Mouse (Mus musculus) neural tube, embryonic 12.5 days (tissue): ENCODE measurements around the gene Trpm1. TPM values are rescaled to one million over a fixed set of nuclear protein-coding genes. Genes with fewer than 3 reads are reported as not detected.

Source experiments
- ATAC-seq: fragments of 200-750 bp; cut with Nextera tagmentation; 2 replicates; pipeline ENCODE4 v1.8.0; 2017; ENCODE audit warnings: low read depth, mild to moderate bottlenecking, moderate TSS enrichment, moderate library complexity; ENCODE audit not compliant: low FRiP score
- H3K27ac ChIP-seq: fragments of 300-500 bp; sonication (generic); 2 replicates; pipeline ENCODE4 v1.5.1; 2016
- H3K27me3 ChIP-seq: fragments of 300-500 bp; sonication (generic); replicated peaks from 2 replicates; pipeline ENCODE4 v1.6.1; 2016; ENCODE audit warnings: mild to moderate bottlenecking
- H3K36me3 ChIP-seq: fragments of 300-500 bp; sonication (generic); 2 replicates; pipeline ENCODE4 v1.6.1; 2016; ENCODE audit warnings: mild to moderate bottlenecking
- H3K4me1 ChIP-seq: fragments of 300-500 bp; sonication (generic); 2 replicates; pipeline ENCODE4 v1.6.1; 2016
- H3K4me2 ChIP-seq: fragments of 300-500 bp; sonication (generic); replicated peaks from 2 replicates; pipeline ENCODE4 v1.6.1; 2016; ENCODE audit warnings: mild to moderate bottlenecking
- H3K4me3 ChIP-seq: fragments of 300-500 bp; sonication (generic); 2 replicates; pipeline ENCODE4 v1.5.1; 2016
- H3K9ac ChIP-seq: fragments of 300-500 bp; sonication (generic); 2 replicates; pipeline ENCODE4 v1.6.1; 2016; ENCODE audit warnings: mild to moderate bottlenecking
- H3K9me3 ChIP-seq: fragments of 300-500 bp; sonication (generic); 2 replicates; pipeline ENCODE4 v1.6.1; 2016; ENCODE audit warnings: mild to moderate bottlenecking
- WGBS: fragments of 180-500 bp; shearing (Covaris S2); methylation state at CpG from one replicate; pipeline ENCODE4 v1.1.7; 2016; 5-methylcytosine and 5-hydroxymethylcytosine counted together
- polyA plus RNA-seq: library from polyadenylated mRNA; unstranded; fragments of >200 nt; fragmentation: Nextera tagmentation; extraction: Ambion mirVana; gene quantifications from 2 replicates; pipeline ENCODE4 v1.2.1, GENCODE M21; 2016

The Trpm1 gene
- polyA plus RNA-seq, 1 experiment from 2014 or later = 0.15 TPM

DNA sequence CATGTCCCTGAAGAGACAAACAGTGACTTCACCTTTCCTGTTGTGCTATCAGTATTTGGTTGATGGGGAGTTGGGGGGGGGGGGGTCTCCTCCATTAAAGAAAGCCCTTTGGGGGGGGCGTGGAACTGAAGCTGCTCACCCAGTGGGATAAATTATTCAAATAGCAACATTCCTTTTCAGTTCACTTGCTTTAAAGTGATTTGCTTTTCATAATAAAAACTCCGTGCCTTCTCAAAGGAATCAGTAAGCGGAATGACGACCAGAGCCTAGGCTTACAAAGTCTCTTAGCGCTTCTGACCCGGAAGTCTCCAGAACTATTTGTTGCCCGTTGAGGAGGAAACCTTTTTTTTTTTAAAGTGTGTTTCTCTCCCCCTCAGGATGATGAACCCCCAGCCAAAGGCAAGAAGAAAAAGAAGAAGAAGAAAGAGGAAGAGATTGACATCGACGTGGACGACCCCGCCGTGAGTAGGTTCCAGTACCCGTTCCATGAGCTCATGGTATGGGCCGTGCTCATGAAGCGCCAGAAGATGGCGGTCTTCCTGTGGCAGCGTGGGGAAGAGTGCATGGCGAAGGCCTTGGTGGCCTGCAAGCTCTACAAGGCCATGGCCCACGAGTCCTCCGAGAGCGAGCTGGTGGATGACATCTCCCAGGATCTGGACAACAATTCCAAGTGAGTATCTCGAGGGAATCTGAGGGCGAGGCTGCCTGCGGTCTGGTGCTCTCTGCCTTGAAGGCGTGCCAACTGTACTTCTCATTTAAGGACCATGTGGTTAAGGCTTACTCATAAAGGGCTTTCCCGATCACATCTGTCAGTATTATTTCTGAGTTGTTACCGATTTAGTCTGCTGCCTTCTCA is 72.9 kb downstream of the Trpm1 start:
- Histone ChIP-seq H3K27ac (no peak overlapping the region), H3K4me2 (no peak overlapping the region), H3K27me3 (no peaks in the 10 kb centered on the region), H3K9ac (no peak overlapping the region), H3K36me3 (no peaks in the 10 kb centered on the region), H3K4me1 (no peaks in the 10 kb centered on the region), H3K9me3 (no peaks in the 10 kb centered on the region), H3K4me3 (no peak overlapping the region)
- WGBS = 74% methylated on average over 27 of the region's 27 CpGs
- ATAC-seq = no peak

DNA sequence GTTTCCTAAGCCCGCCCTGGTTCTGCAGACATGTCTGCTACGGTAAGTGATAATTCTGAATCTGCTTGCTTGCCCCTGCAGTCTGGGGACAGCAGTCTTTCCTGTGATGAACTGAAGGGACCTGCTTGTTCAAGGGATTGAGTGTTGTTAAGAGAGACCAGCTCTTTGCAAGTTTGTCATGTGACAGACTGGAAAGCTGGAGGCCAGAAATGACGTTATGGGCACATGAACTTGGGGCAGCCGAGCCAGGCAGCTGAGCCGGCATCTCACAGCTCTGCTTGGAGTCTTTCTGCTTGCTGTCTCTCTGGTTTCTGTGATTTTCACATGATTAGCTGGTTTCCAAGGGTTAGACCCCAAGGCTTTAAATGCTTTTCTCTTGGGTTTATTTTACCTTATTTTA is 74.0 kb downstream of the Trpm1 start:
- Histone ChIP-seq H3K27ac (no peak overlapping the region), H3K9ac (no peak overlapping the region), H3K4me3 (no peak overlapping the region), H3K27me3 (no peaks in the 10 kb centered on the region), H3K9me3 (no peaks in the 10 kb centered on the region), H3K4me1 (no peaks in the 10 kb centered on the region), H3K36me3 (no peaks in the 10 kb centered on the region), H3K4me2 (no peak overlapping the region)
- 92% methylated on average over 5 of the region's 5 CpGs for WGBS
- no peak for ATAC-seq

DNA sequence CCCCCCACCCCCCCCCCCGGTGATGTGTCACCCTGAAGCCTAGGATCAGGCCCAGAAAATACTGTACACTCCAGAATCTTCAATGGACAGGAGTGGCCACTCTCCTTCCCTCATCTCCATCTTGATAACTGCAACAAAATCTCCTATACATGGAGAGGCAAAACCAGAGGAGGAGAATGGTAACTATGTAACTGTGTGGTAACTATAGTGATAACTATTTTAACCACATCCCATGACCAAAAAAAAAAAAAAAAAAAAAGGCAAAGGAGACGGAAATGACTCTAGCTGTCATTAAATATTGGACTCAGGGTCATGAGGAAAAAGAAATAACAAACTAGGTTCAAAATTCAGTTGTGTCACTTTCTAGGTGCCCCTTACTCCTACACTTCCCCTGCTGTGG is 74.7 kb downstream of the Trpm1 start:
- Histone ChIP-seq H3K4me2 (no peak overlapping the region), H3K27me3 (no peaks in the 10 kb centered on the region), H3K27ac (no peak overlapping the region), H3K36me3 (no peaks in the 10 kb centered on the region), H3K9ac (no peak overlapping the region), H3K4me3 (no peak overlapping the region), H3K9me3 (no peaks in the 10 kb centered on the region), H3K4me1 (no peaks in the 10 kb centered on the region)
- WGBS = 80% methylated on average over 2 of the region's 2 CpGs
- no peak for ATAC-seq

DNA sequence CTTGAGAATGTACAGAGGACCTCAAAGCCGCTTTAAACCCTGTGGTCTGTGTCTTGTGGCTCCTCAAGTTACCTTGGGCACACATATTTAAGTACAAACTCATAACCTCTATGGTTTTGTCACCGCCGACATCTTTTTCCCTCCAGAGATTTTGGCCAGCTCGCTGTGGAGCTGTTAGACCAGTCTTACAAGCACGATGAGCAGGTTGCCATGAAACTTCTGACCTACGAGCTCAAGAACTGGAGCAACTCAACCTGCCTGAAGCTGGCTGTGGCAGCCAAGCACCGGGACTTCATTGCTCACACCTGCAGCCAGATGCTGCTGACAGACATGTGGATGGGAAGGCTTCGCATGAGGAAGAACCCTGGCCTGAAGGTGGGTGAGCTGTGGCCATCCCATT is 76.3 kb downstream of the Trpm1 start:
- Histone ChIP-seq H3K4me1 (no peaks in the 10 kb centered on the region), H3K4me3 (no peak overlapping the region), H3K4me2 (no peak overlapping the region), H3K9ac (no peak overlapping the region), H3K36me3 (no peaks in the 10 kb centered on the region), H3K9me3 (no peaks in the 10 kb centered on the region), H3K27ac (no peak overlapping the region), H3K27me3 (no peaks in the 10 kb centered on the region)
- no peak for ATAC-seq
- 91% methylated on average over 8 of the region's 8 CpGs for WGBS

DNA sequence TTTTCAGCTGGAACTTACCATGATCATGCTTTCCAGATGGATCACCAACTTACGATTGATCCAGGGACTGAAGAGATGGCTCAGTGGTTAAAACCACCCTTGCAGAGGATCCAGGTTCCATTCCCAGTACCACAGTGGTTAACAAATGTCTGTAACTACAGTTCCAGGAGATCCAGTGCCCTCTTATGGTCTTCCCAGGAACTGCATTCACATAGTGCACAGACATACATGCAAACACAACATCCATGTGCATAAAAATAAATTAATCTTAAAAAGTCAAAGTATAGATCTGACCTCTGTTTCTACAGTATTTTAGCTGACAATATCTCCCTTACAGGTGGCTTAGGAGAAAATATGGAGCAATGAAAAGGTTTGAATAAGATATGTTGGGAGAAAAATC is 77.4 kb downstream of the Trpm1 start:
- no peak for ATAC-seq
- 98% methylated on average over 1 of the region's 1 CpGs for WGBS
- H3K36me3 ChIP-seq = no peaks in the 10 kb centered on the region
- H3K27ac ChIP-seq = no peak overlapping the region
- H3K4me2 ChIP-seq = no peak overlapping the region
- H3K9ac ChIP-seq = no peak overlapping the region
- no peak overlapping the region for H3K4me3 ChIP-seq
- H3K9me3 ChIP-seq = no peaks in the 10 kb centered on the region
- no peaks in the 10 kb centered on the region for H3K27me3 ChIP-seq
- no peaks in the 10 kb centered on the region for H3K4me1 ChIP-seq

DNA sequence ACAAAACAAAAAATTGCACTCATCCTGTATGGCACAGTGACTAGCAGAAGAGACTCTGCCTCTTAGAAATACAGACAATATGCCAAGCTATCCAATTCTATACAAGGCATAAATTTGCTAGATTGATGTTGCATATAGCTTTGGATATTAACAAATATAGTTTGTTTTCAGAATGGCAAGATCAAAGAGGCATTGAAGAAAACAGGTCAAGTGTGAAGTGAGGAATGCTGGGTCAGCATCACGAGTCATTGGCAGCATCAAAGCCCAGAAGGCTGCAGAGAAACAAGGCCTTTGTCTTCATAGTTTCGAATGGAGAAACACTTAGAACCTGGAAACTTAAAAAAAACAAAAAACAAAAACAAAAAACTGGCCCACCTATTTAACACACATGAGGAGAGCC is 78.4 kb downstream of the Trpm1 start:
- no peaks in the 10 kb centered on the region for H3K4me1 ChIP-seq
- no peaks in the 10 kb centered on the region for H3K9me3 ChIP-seq
- no peak overlapping the region for H3K9ac ChIP-seq
- no peak overlapping the region for H3K27ac ChIP-seq
- H3K4me3 ChIP-seq = no peak overlapping the region
- no peak for ATAC-seq
- whole genome bisulfite sequencing = 43% methylated on average over 2 of the region's 2 CpGs
- H3K4me2 ChIP-seq = no peak overlapping the region
- no peaks in the 10 kb centered on the region for H3K36me3 ChIP-seq
- no peaks in the 10 kb centered on the region for H3K27me3 ChIP-seq

DNA sequence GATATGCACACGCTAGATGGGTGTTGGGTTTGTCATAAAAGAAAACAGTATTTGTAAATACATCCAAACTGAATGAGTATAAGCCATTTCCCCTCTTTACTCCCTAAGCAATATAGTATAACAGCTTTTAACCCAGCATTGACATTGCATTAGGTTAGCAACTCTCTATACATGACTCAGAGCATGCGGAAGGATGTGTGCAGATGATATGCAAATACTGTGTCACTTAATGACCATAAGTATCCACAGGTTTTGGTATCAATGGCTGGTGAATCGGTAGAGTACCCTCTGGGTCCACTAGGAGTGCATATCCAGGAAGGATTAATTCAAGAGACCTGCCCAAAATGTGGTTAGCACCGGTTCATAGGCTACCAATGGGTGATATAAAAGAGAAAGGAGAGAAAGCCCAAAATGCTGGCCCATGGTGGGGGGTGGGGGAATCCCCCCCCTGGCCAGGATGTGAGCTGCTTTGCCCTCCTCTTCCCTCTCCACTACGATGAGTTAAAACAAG is 80.7 kb downstream of the Trpm1 start:
- Histone ChIP-seq H3K4me3 (no peak overlapping the region), H3K36me3 (no peaks in the 10 kb centered on the region), H3K9me3 (no peaks in the 10 kb centered on the region), H3K9ac (no peak overlapping the region), H3K27me3 (no peaks in the 10 kb centered on the region), H3K4me2 (no peak overlapping the region), H3K27ac (no peak overlapping the region), H3K4me1 (no peaks in the 10 kb centered on the region)
- ATAC-seq = no peak
- 90% methylated on average over 5 of the region's 5 CpGs for WGBS

DNA sequence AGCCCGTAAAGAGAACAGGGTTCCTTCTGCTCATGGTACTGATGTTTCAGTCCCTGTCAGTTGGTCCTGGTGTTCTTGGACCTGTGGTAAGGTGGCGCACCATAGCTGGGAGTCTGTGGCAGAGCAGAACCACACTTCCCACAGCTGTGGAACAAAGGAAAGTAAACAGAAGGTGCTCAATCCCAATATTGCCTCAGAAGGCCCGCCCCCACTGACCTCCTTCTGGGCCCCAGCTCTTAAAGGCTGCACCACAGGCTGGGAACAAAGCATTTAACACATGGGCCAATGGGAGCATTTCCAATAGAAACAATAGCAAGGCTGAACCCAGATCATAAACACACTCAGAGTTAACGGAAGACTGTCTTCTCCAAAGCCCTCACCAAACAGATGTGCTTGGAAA is 82.9 kb downstream of the Trpm1 start:
- H3K4me3 ChIP-seq = no peak overlapping the region
- H3K9me3 ChIP-seq = no peaks in the 10 kb centered on the region
- no peak overlapping the region for H3K27ac ChIP-seq
- H3K4me1 ChIP-seq = no peaks in the 10 kb centered on the region
- WGBS = 55% methylated on average over 4 of the region's 4 CpGs
- no peak overlapping the region for H3K9ac ChIP-seq
- H3K27me3 ChIP-seq = no peaks in the 10 kb centered on the region
- no peak overlapping the region for H3K4me2 ChIP-seq
- no peaks in the 10 kb centered on the region for H3K36me3 ChIP-seq
- ATAC-seq = no peak

DNA sequence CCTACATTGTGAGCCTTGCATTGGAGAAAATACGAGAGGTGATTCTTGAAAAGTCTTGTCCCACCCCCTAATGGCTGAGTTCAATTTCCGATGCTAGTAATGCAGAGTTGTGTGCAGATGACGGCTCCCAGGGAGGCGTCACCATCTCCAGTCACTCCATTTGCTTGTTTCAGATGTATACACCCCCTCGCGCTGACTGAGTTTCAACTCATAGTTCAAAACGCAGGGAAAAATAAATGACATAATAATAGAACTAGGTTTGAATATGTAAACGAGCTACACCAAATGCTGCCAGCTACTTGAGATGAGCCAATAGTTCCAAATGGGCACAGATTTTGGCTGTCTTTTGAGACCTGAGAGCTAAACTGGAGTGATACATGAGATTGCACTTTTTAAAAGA is 84.1 kb downstream of the Trpm1 start:
- Histone ChIP-seq H3K36me3 (no peaks in the 10 kb centered on the region), H3K9me3 (no peaks in the 10 kb centered on the region), H3K27me3 (no peaks in the 10 kb centered on the region), H3K4me3 (no peak overlapping the region), H3K4me2 (no peak overlapping the region), H3K9ac (no peak overlapping the region), H3K27ac (no peak overlapping the region), H3K4me1 (no peaks in the 10 kb centered on the region)
- ATAC-seq = no peak
- WGBS = 95% methylated on average over 8 of the region's 8 CpGs

DNA sequence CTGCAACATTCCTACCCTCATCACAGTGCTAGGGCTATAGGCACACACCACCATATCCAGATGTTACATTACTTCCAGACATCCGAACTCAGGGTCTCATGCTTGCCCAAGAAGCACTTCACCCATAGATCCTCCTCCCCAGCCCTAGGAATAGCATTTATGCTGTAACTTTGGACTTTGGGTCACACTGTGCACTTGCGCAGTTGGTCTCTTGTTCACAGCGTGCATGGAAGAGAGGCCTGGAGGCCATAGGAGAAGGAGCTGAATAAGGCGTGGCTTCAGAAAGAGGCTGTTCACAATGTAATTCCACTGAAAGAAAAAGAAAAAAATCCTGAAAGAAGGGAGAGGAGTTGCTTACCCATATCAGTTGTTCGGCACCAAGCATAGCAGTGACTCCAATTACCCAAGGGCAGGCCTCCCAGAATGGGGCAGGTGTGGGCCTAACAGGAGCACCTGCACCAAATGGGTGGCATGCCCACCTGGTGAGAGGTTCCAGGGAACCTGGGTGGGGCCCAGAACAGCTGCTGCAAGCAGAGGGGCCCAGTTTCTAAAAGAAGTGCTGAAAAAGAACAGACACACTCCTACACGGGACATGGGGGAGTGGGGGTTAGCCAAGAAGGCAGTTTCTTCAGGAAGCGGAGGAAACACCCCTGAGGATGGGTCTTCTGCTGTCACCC is 84.9 kb downstream of the Trpm1 start:
- no peak for ATAC-seq
- H3K9me3 ChIP-seq = no peaks in the 10 kb centered on the region
- no peak overlapping the region for H3K9ac ChIP-seq
- no peaks in the 10 kb centered on the region for H3K4me1 ChIP-seq
- no peaks in the 10 kb centered on the region for H3K27me3 ChIP-seq
- no peak overlapping the region for H3K4me2 ChIP-seq
- 92% methylated on average over 7 of the region's 7 CpGs for WGBS
- no peak overlapping the region for H3K4me3 ChIP-seq
- no peaks in the 10 kb centered on the region for H3K36me3 ChIP-seq
- H3K27ac ChIP-seq = no peak overlapping the region

DNA sequence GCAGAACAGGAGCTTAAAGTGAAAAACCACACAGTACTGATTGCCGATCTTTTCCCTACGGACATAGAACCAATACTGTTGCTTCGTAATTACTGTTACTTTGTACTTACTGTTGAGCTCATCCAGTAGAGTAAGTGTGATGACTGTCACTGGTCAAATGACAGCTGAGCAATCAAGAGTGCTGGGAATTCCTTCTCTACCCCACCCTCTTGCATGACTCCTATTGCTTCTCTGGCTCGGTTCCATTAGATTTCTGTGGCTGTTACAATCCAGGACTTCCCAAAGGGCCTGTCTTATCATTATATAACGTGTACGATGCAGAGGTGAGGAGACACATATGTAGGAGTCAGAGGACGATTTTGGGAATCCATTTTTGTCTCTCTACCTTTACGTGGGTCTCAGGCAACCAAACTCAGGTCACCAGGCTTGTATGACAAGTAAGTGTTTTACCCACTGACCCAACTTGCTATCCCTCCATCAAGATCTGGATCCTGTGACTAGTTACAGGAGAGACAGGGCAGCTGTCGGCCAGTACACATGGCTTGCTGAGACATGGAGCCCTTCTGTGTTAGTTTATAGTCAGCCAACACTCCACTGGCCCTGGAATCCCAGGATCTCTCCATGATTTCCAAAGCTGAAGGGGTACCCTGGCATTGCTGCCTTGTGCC is 85.6 kb downstream of the Trpm1 start:
- Histone ChIP-seq H3K9ac (no peak overlapping the region), H3K4me3 (no peak overlapping the region), H3K4me1 (no peaks in the 10 kb centered on the region), H3K27ac (no peak overlapping the region), H3K4me2 (no peak overlapping the region), H3K36me3 (no peaks in the 10 kb centered on the region), H3K9me3 (no peaks in the 10 kb centered on the region), H3K27me3 (no peaks in the 10 kb centered on the region)
- WGBS = 89% methylated on average over 9 of the region's 9 CpGs
- no peak for ATAC-seq

DNA sequence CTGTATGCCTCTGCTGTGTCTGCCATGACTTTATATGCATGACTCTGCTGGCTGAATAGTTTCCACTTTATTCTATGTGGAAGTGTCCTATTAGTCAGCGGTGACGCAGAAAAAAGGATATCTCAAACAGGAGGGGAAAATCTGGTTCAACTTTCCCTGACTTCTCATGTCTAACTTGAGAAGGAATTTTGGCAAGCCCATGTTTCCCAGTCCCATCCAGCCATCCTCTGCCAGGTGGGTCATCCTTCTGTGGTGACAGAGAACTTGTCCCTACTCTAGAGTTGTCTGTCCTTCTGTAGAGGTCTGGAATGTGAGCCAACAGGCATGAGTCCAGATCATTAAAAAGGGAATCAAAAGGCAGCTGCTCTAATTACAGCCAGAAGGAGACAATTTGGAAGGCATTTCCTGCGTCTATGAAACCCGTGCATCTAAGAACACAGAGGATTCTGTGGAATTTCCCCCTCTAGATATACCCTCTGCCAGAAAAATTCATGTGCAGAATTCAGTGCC is 86.2 kb downstream of the Trpm1 start:
- Histone ChIP-seq H3K4me1 (no peaks in the 10 kb centered on the region), H3K9me3 (no peaks in the 10 kb centered on the region), H3K9ac (no peak overlapping the region), H3K4me2 (no peak overlapping the region), H3K36me3 (no peaks in the 10 kb centered on the region), H3K27ac (no peak overlapping the region), H3K4me3 (no peak overlapping the region), H3K27me3 (no peaks in the 10 kb centered on the region)
- WGBS = 85% methylated on average over 4 of the region's 4 CpGs
- ATAC-seq = no peak
